Mouse (Mus musculus) embryonic facial prominence, embryonic 14.5 days (tissue): ENCODE data around the gene Yif1a. TPM values are rescaled to one million over a fixed set of nuclear protein-coding genes. Genes with fewer than 3 reads are reported as not detected.

Experiments used
- polyA plus RNA-seq: library from polyadenylated mRNA; unstranded; fragments of >200 nt; fragmentation: Nextera tagmentation; extraction: Ambion mirVana; gene quantifications from 2 replicates; pipeline ENCODE4 v1.2.1, GENCODE M21; 2014

Yif1a gene
- polyA plus RNA-seq, 1 experiment from 2014 or later, result 140 TPM

Other genes with a start within 250 kb of the Yif1a start
- gene Ccs, start 249.2 kb upstream of the Yif1a start, polyA plus RNA-seq, result 48.3 and 54.1 TPM in 2 replicates
- 0.54 and 0.64 TPM in 2 replicates for gene Ccdc87, start 249.2 kb upstream of the Yif1a start, polyA plus RNA-seq
- 44.1 and 50.4 TPM in 2 replicates for gene Ctsf, start 233.4 kb upstream of the Yif1a start, polyA plus RNA-seq
- 21.4 TPM in 2 replicates for gene Actn3, start 210.6 kb upstream of the Yif1a start, polyA plus RNA-seq
- gene Zdhhc24, start 209.9 kb upstream of the Yif1a start, polyA plus RNA-seq, result 8.6 and 11.6 TPM in 2 replicates
- gene Bbs1, start 181.9 kb upstream of the Yif1a start, polyA plus RNA-seq, result 4.2 and 5.6 TPM in 2 replicates
- 78.8 and 95.0 TPM in 2 replicates for gene Dpp3, start 160.3 kb upstream of the Yif1a start, polyA plus RNA-seq
- gene Peli3, start 145.4 kb upstream of the Yif1a start, polyA plus RNA-seq, result 2.0 and 2.3 TPM in 2 replicates
- 104 and 109 TPM in 2 replicates for gene Mrpl11, start 126.4 kb upstream of the Yif1a start, polyA plus RNA-seq
- 0.07 TPM in 1 of 2 replicates, not detected in the other for gene Npas4, start 98.2 kb upstream of the Yif1a start, polyA plus RNA-seq
- gene Slc29a2, start 64.7 kb upstream of the Yif1a start, polyA plus RNA-seq, result 4.0 and 4.1 TPM in 2 replicates
- gene B4gat1, start 49.7 kb upstream of the Yif1a start, polyA plus RNA-seq, result 42.9 and 51.5 TPM in 2 replicates
- 0.51 and 1.7 TPM in 2 replicates for gene AC124502.3, start 49.6 kb upstream of the Yif1a start, polyA plus RNA-seq
- gene Brms1, start 47.2 kb upstream of the Yif1a start, polyA plus RNA-seq, result 35.0 and 38.7 TPM in 2 replicates
- gene Rin1, start 38.1 kb upstream of the Yif1a start, polyA plus RNA-seq, result 2.3 and 3.0 TPM in 2 replicates
- 138 and 146 TPM in 2 replicates for gene Cd248, start 20.5 kb upstream of the Yif1a start, polyA plus RNA-seq
- 2.6 and 3.0 TPM in 2 replicates for gene Tmem151a, start 3.0 kb upstream of the Yif1a start, polyA plus RNA-seq
- gene Cnih2, start 10.0 kb downstream of the Yif1a start, polyA plus RNA-seq, result 36.0 and 45.8 TPM in 2 replicates
- gene Rab1b, start 18.5 kb downstream of the Yif1a start, polyA plus RNA-seq, result 225 and 254 TPM in 2 replicates
- 13.1 and 15.3 TPM in 2 replicates for gene Klc2, start 30.0 kb downstream of the Yif1a start, polyA plus RNA-seq
- 28.1 and 30.9 TPM in 2 replicates for gene Pacs1, start 184.6 kb downstream of the Yif1a start, polyA plus RNA-seq
- 247 and 281 TPM in 2 replicates for gene Sf3b2, start 206.9 kb downstream of the Yif1a start, polyA plus RNA-seq
- 4.0 and 4.3 TPM in 2 replicates for gene Gal3st3, start 209.8 kb downstream of the Yif1a start, polyA plus RNA-seq
- not detected in 2 replicates for gene Catsper1, start 247.2 kb downstream of the Yif1a start, polyA plus RNA-seq